Comparison of ENCODE assay signal across 10 mouse cellular contexts in genomic region chr9:107252164-107252563, GRCm38 (mm10). TPM values are rescaled to one million over a fixed set of nuclear protein-coding genes. Genes with fewer than 3 reads are reported as not detected.
DNase-seq lines count a peak whose midpoint lies in the region; ATAC-seq and TF ChIP-seq lines count a peak whose summit lies in the region.
"Had no signal": no experiment of that assay in that cellular context is flagged by ENCODE, and none has a peak within 500 bp of the region (broad histone marks: within the 10 kb centered on the region; RNA-seq: fewer than 3 reads in every experiment).

No protein-coding gene starts in this region.

- DNase-seq in heart, postnatal 14 days, result no peak
- DNase-seq in brain, adult 2 months (ENCODE audit: low read depth, low spot score), result peak; percentile 92
- no peak for DNase-seq in thymus, postnatal 25 days
- no peak for DNase-seq in lung, adult 2 months
- no peak for DNase-seq in gastrocnemius, postnatal 14 days
- DNase-seq: adrenal gland, postnatal 10 days had no signal

- H3K4me2 ChIP-seq in heart, embryonic 13.5 days, result peak overlapping the region; percentile 24
- no peak overlapping the region for H3K4me2 ChIP-seq in midbrain, embryonic 12.5 days (replicated peaks)

- H3K27me3 ChIP-seq in heart, embryonic 13.5 days (replicated peaks), result peaks cover 16% of the 10 kb centered on the region
- 0 out of 2 replicates have a peak, but pooled peaks cover 4% of the 10 kb centered on the region for H3K27me3 ChIP-seq in midbrain, embryonic 12.5 days

- TF ChIP-seq CTCF in lung, adult 2 months (IDR thresholded peaks at IDR 0.05; ENCODE audit: insufficient read depth, low read length), result no peak

- H3K9ac ChIP-seq in heart, embryonic 13.5 days, result peak overlapping the region; percentile 58; the same call in 1 of the 2 replicates
- no peak overlapping the region for H3K9ac ChIP-seq in midbrain, embryonic 12.5 days (replicated peaks)

- no peak for ATAC-seq in heart, embryonic 13.5 days (ENCODE audit: extremely low read depth, insufficient number of reproducible peaks, low FRiP score, low TSS enrichment)
- 0 out of 2 replicates have a peak, but pooled peaks have one; percentile 24 for ATAC-seq in frontal cortex, adult (ENCODE audit: low TSS enrichment)
- 0 out of 2 replicates have a peak, but pooled peaks have one; percentile 38 for ATAC-seq in midbrain, embryonic 12.5 days (ENCODE audit: low FRiP score, low read depth)

- intact Hi-C loops in heart, postnatal 14 days (cut with DNase I), result no loop called here
- intact Hi-C loops in gastrocnemius, postnatal 14 days (cut with DNase I; ENCODE audit: low total_unique reads), result no loop called here

- no peak for TF ChIP-seq POLR2A in lung, adult 2 months (IDR thresholded peaks at IDR 0.05; ENCODE audit: borderline replicate concordance, extremely low read depth, low read depth, low read length)

- peaks cover 31% of the 10 kb centered on the region for H3K4me1 ChIP-seq in heart, embryonic 13.5 days
- H3K4me1 ChIP-seq in midbrain, embryonic 12.5 days, result peaks cover 17% of the 10 kb centered on the region
- no peaks in the 10 kb centered on the region for H3K4me1 ChIP-seq in lung, adult 2 months (ENCODE audit: control insufficient read depth, insufficient read depth, low read length)

- no peaks in the 10 kb centered on the region for H3K9me3 ChIP-seq in heart, embryonic 13.5 days
- no peaks in the 10 kb centered on the region for H3K9me3 ChIP-seq in midbrain, embryonic 12.5 days

- H3K36me3 ChIP-seq in heart, embryonic 13.5 days, result no peaks in the 10 kb centered on the region
- H3K36me3 ChIP-seq in midbrain, embryonic 12.5 days, result no peaks in the 10 kb centered on the region

- no peak overlapping the region for H3K4me3 ChIP-seq in heart, embryonic 13.5 days
- no peak overlapping the region for H3K4me3 ChIP-seq in midbrain, embryonic 12.5 days
- H3K4me3 ChIP-seq in lung, adult 2 months (replicated peaks; ENCODE audit: extremely low read depth, low read depth, low read length), result no peak overlapping the region

- 18% methylated on average over 5 of the region's 5 CpGs for WGBS in heart, embryonic 13.5 days
- WGBS in midbrain, embryonic 12.5 days, result 19% methylated on average over 5 of the region's 5 CpGs
- 35% methylated on average over 5 of the region's 5 CpGs for WGBS in lung, adult 2 months

- H3K27ac ChIP-seq in heart, embryonic 13.5 days (replicated peaks), result no peak overlapping the region
- H3K27ac ChIP-seq in midbrain, embryonic 12.5 days (replicated peaks), result peak overlapping the region; percentile 50

RNA-seq across cellular contexts. Expression of gene Dock3, which starts 20.5 kb away (rescaled TPM):
- polyA plus RNA-seq in heart, embryonic 13.5 days (2015; fragmentation: Nextera tagmentation; extraction: Ambion mirVana), result 0.29 and 0.61 TPM in 2 replicates
- total RNA-seq in heart, postnatal 14 days (2021), result 1 to 10 TPM in 1 of 2 experiments, under 1 TPM in 1; 0.63 to 1.6 TPM
- polyA plus RNA-seq in midbrain, embryonic 12.5 days (2016; fragmentation: Nextera tagmentation; extraction: Ambion mirVana), result 14.5 and 15.3 TPM in 2 replicates
- 0.09 and 0.18 TPM in 2 replicates for polyA plus RNA-seq in lung, adult 2 months (2012; rRNA removed)
- total RNA-seq in gastrocnemius, postnatal 14 days (2021), result not detected
- total RNA-seq: liver, adult 2 months had no signal
- polyA plus RNA-seq: liver, adult 2 months had no signal

RNA-seq across cellular contexts. Expression of gene Mapkapk3, which starts 37.5 kb away (rescaled TPM):
- polyA plus RNA-seq in heart, embryonic 13.5 days (2015; fragmentation: Nextera tagmentation; extraction: Ambion mirVana), result 5.1 and 7.0 TPM in 2 replicates
- 10 to 100 TPM; 29.5 to 31.4 TPM for total RNA-seq in heart, postnatal 14 days (2021)
- 2.6 and 3.4 TPM in 2 replicates for polyA plus RNA-seq in midbrain, embryonic 12.5 days (2016; fragmentation: Nextera tagmentation; extraction: Ambion mirVana)
- polyA plus RNA-seq in lung, adult 2 months (2012; rRNA removed), result 29.3 and 41.1 TPM in 2 replicates
- 10 to 100 TPM; 14.6 to 15.9 TPM for total RNA-seq in gastrocnemius, postnatal 14 days (2021)

RNA-seq across cellular contexts. Expression of gene Cish, which starts 43.7 kb away (rescaled TPM):
- 17.2 and 18.7 TPM in 2 replicates for polyA plus RNA-seq in heart, embryonic 13.5 days (2015; fragmentation: Nextera tagmentation; extraction: Ambion mirVana)
- 100 to 1,000 TPM; 232 TPM for total RNA-seq in heart, postnatal 14 days (2021)
- 6.6 and 6.8 TPM in 2 replicates for polyA plus RNA-seq in midbrain, embryonic 12.5 days (2016; fragmentation: Nextera tagmentation; extraction: Ambion mirVana)
- polyA plus RNA-seq in lung, adult 2 months (2012; rRNA removed), result 61.1 and 72.2 TPM in 2 replicates
- 10 to 100 TPM; 17.2 to 23.8 TPM for total RNA-seq in gastrocnemius, postnatal 14 days (2021)
